Mouse (Mus musculus) bone marrow macrophage, adult 2 months (primary cell): ENCODE data around the gene Cish.

Source experiments
- CTCF ChIP-seq: IDR thresholded peaks from 2 replicates; pipeline ENCODE4 v1.5.1; 2012; ENCODE audit warnings: low read depth, mild to moderate bottlenecking, low read length, moderate library complexity
- POLR2A ChIP-seq: IDR thresholded peaks from 2 replicates; pipeline ENCODE4 v1.6.1; 2012; ENCODE audit warnings: mild to moderate bottlenecking, low read depth, low read length, borderline replicate concordance

GRCm38 (mm10) chr9:107308346-107309000 is 12.6 kb downstream of the Cish start:
- TF ChIP-seq CTCF (no peak), POLR2A (no peak)
